Mouse (Mus musculus) ovary, adult 2 months (tissue): ENCODE data around the gene Dtd1. TPM values are rescaled to one million over a fixed set of nuclear protein-coding genes. Genes with fewer than 3 reads are reported as not detected.

ENCODE experiments used
- polyA plus RNA-seq: library from polyadenylated mRNA; depleted of rRNA; stranded (reverse); fragments of >200 nt; gene quantifications from 2 replicates; pipeline ENCODE4 v1.2.3, GENCODE M21; 2012; rRNA removed

Gene Dtd1
- 12.9 and 13.9 TPM in 2 replicates for polyA plus RNA-seq

GRCm38 (mm10) chr2:144599831-144600687, at the start of gene Dtd1:
Dtd1 (plus strand) TSS chr2:144599897.

GRCm38 (mm10) chr2:144550529-144550928, 49.2 kb upstream of the Dtd1 start, which contains the start of gene Rbbp9:
Rbbp9 (minus strand) TSS chr2:144550869.

GRCm38 (mm10) chr2:144555820-144556552, 43.7 kb upstream of the Dtd1 start, which contains the start of gene Sec23b:
Sec23b (plus strand) TSS chr2:144556229.

GRCm38 (mm10) chr2:144593951-144594651, 5.6 kb upstream of the Dtd1 start, which contains the start of gene Smim26:
Smim26 (plus strand) TSS chr2:144594054.

Other genes with a start within 250 kb of the Dtd1 start
- gene Kat14, start 230.9 kb upstream of the Dtd1 start, polyA plus RNA-seq = 29.9 and 33.3 TPM in 2 replicates
- not detected in 2 replicates for gene Pet117, start 230.9 kb upstream of the Dtd1 start, polyA plus RNA-seq
- 1.7 and 1.8 TPM in 2 replicates for gene Dzank1, start 72.5 kb upstream of the Dtd1 start, polyA plus RNA-seq
- gene Polr3f, start 72.2 kb upstream of the Dtd1 start, polyA plus RNA-seq = 5.3 and 6.8 TPM in 2 replicates
- gene Rbbp9, start 49.0 kb upstream of the Dtd1 start, polyA plus RNA-seq = 16.7 and 22.1 TPM in 2 replicates
- 58.1 and 67.9 TPM in 2 replicates for gene Sec23b, start 43.7 kb upstream of the Dtd1 start, polyA plus RNA-seq
- gene Smim26, start 5.8 kb upstream of the Dtd1 start, polyA plus RNA-seq = 1.8 and 2.9 TPM in 2 replicates
- gene Scp2d1, start 223.8 kb downstream of the Dtd1 start, polyA plus RNA-seq = not detected in 2 replicates